Mouse (Mus musculus): ENCODE data around the gene Ryk.
"Not testable (repeated sequence)": the region's sequence is repeated elsewhere in the genome, so short reads cannot be mapped to it uniquely, and the experiment has no call there.

Gene Ryk

GRCm38 (mm10) chr9:102902308-102902707 is 67.6 kb downstream of the Ryk start:
- no peak for DNase-seq (ENCODE audit: low read depth in 2 of 2, low spot score in 2 of 2)

GRCm38 (mm10) chr9:102904952-102905351 is 70.2 kb downstream of the Ryk start:
- no peak for DNase-seq (ENCODE audit: low read depth in 2 of 2, low spot score in 2 of 2)

GRCm38 (mm10) chr9:102906781-102907180 is 72.1 kb downstream of the Ryk start:
- no peak for DNase-seq (ENCODE audit: low read depth in 2 of 2, low spot score in 2 of 2)

- no peak for DNase-seq (ENCODE audit: low read depth in 2 of 2, low spot score in 2 of 2)
Observed at GRCm38 (mm10) chr9:102907521-102908246, 73.0 kb downstream of the Ryk start.

- no peak for DNase-seq (ENCODE audit: low read depth in 2 of 2, low spot score in 2 of 2)
Observed at GRCm38 (mm10) chr9:102911526-102911925, 76.8 kb downstream of the Ryk start.

- DNase-seq (ENCODE audit: low read depth in 2 of 2, low spot score in 2 of 2), result no peak
Observed at GRCm38 (mm10) chr9:102912516-102913035, 77.9 kb downstream of the Ryk start.

GRCm38 (mm10) chr9:102913597-102913996 is 78.9 kb downstream of the Ryk start:
- DNase-seq (ENCODE audit: low read depth in 2 of 2, low spot score in 2 of 2), result not testable (repeated sequence)

GRCm38 (mm10) chr9:102914583-102914982 is 79.9 kb downstream of the Ryk start:
- no peak for DNase-seq (ENCODE audit: low read depth in 2 of 2, low spot score in 2 of 2)

- no peak for DNase-seq (ENCODE audit: low read depth in 2 of 2, low spot score in 2 of 2)
Observed at GRCm38 (mm10) chr9:102915292-102915854, 80.7 kb downstream of the Ryk start.

- DNase-seq (ENCODE audit: low read depth in 2 of 2, low spot score in 2 of 2), result no peak
Observed at GRCm38 (mm10) chr9:102916076-102916475, 81.4 kb downstream of the Ryk start.

- no peak for DNase-seq (ENCODE audit: low read depth in 2 of 2, low spot score in 2 of 2)
Observed at GRCm38 (mm10) chr9:102917532-102918129, 82.9 kb downstream of the Ryk start.

- no peak for DNase-seq (ENCODE audit: low read depth in 2 of 2, low spot score in 2 of 2)
Observed at GRCm38 (mm10) chr9:102919486-102919885, 84.8 kb downstream of the Ryk start.

GRCm38 (mm10) chr9:102921791-102922190 is 87.1 kb downstream of the Ryk start:
- DNase-seq (ENCODE audit: low read depth in 2 of 2, low spot score in 2 of 2), result no peak

GRCm38 (mm10) chr9:102922866-102923434 is 88.2 kb downstream of the Ryk start:
- DNase-seq (ENCODE audit: low read depth in 2 of 2, low spot score in 2 of 2), result no peak

GRCm38 (mm10) chr9:102923836-102924235 is 89.1 kb downstream of the Ryk start:
- no peak for DNase-seq (ENCODE audit: low read depth in 2 of 2, low spot score in 2 of 2)

- DNase-seq (ENCODE audit: low read depth in 2 of 2, low spot score in 2 of 2), result no peak
Observed at GRCm38 (mm10) chr9:102924627-102925316, 90.1 kb downstream of the Ryk start.

- no peak for DNase-seq (ENCODE audit: low read depth in 2 of 2, low spot score in 2 of 2)
Observed at GRCm38 (mm10) chr9:102926137-102926536, 91.4 kb downstream of the Ryk start.

GRCm38 (mm10) chr9:102929776-102930175 is 95.1 kb downstream of the Ryk start:
- no peak for DNase-seq (ENCODE audit: low read depth in 2 of 2, low spot score in 2 of 2)

GRCm38 (mm10) chr9:102933925-102934721 is 99.4 kb downstream of the Ryk start:
- no peak for DNase-seq (ENCODE audit: low read depth in 2 of 2, low spot score in 2 of 2)

- DNase-seq (ENCODE audit: low read depth in 2 of 2, low spot score in 2 of 2), result no peak
Observed at GRCm38 (mm10) chr9:102942221-102942620, 107.5 kb downstream of the Ryk start.

Measured in CD8-positive naive resting alpha-beta T cell, adult 2 months (primary cell).